Mouse (Mus musculus) kidney, embryonic 14.5 days (tissue): ENCODE measurements around the gene Nkx3-2. TPM values are rescaled to one million over a fixed set of nuclear protein-coding genes. Genes with fewer than 3 reads are reported as not detected.

Experiments used
- ATAC-seq: fragments of 200-750 bp; cut with Nextera tagmentation; 2 replicates; pipeline ENCODE4 v1.8.0; 2017; ENCODE audit warnings: moderate number of reproducible peaks, mild to moderate bottlenecking, moderate TSS enrichment, moderate library complexity; ENCODE audit not compliant: low FRiP score, low TSS enrichment
- H3K27ac ChIP-seq: fragments of 300-500 bp; sonication (generic); 2 replicates; pipeline ENCODE4 v1.5.1; 2014; ENCODE audit warnings: low read depth, mild to moderate bottlenecking, low read length, moderate library complexity, mixed read lengths
- H3K27me3 ChIP-seq: fragments of 300-500 bp; sonication (generic); 2 replicates; pipeline ENCODE4 v1.6.1; 2014; ENCODE audit warnings: mild to moderate bottlenecking, low read length; ENCODE audit not compliant: control insufficient read depth, insufficient read depth
- H3K36me3 ChIP-seq: fragments of 300-500 bp; sonication (generic); 2 replicates; pipeline ENCODE4 v1.6.1; 2014; ENCODE audit warnings: low read length, mixed read lengths; ENCODE audit not compliant: control insufficient read depth, insufficient read depth
- H3K4me1 ChIP-seq: fragments of 300-500 bp; sonication (generic); 2 replicates; pipeline ENCODE4 v1.6.1; 2014; ENCODE audit warnings: low read length, mixed read lengths; ENCODE audit not compliant: control insufficient read depth, insufficient read depth
- H3K4me2 ChIP-seq: fragments of 300-500 bp; sonication (generic); replicated peaks from 2 replicates; pipeline ENCODE4 v1.6.1; 2014; ENCODE audit warnings: low read depth, mild to moderate bottlenecking, low read length
- H3K4me3 ChIP-seq: fragments of 300-500 bp; sonication (generic); 2 replicates; pipeline ENCODE4 v1.5.1; 2014; ENCODE audit warnings: mild to moderate bottlenecking, low read length
- H3K9ac ChIP-seq: fragments of 300-500 bp; sonication (generic); 2 replicates; pipeline ENCODE4 v1.6.1; 2014; ENCODE audit warnings: low read depth, mild to moderate bottlenecking, low read length, moderate library complexity
- H3K9me3 ChIP-seq: fragments of 300-500 bp; sonication (generic); 2 replicates; pipeline ENCODE4 v1.6.1; 2016; ENCODE audit warnings: low read length; ENCODE audit not compliant: control insufficient read depth
- WGBS: fragments of 180-500 bp; shearing (Covaris S2); extraction: QIAGEN DNeasy Blood & Tissue Kit; methylation state at CpG from one replicate; pipeline ENCODE4 v1.1.7; 2014; 5-methylcytosine and 5-hydroxymethylcytosine counted together
- polyA plus RNA-seq: library from polyadenylated mRNA; unstranded; fragments of >200 nt; fragmentation: Nextera tagmentation; extraction: Ambion mirVana; gene quantifications from 2 replicates; pipeline ENCODE4 v1.2.1, GENCODE M21; 2014

Gene Nkx3-2
- polyA plus RNA-seq, 1 experiment from 2014 or later = not detected

DNA sequence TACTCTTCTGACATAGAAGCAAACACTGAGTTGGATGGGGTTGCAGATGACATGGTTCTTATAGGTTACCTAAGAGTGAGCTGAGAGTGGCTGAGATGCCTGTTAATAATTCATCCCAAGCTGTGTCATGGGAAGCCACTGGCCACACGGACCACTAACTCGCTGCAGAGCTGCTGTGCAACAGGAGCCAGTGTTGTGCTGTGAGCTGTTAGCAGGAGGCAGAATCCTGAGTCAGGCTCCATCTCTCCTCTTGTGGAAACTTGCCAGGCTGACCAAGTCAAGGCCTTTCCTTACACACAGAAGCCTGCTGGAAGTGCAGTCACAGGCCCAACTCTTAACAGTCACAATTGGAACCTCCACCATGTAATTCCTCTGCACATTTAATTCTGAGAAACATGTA, 26.2 kb upstream of the Nkx3-2 start:
- 67% methylated on average over 2 of the region's 2 CpGs for WGBS
- H3K4me1 ChIP-seq = no peaks in the 10 kb centered on the region
- H3K36me3 ChIP-seq = peaks cover 72% of the 10 kb centered on the region
- no peak overlapping the region for H3K27ac ChIP-seq
- H3K9ac ChIP-seq = no peak overlapping the region
- ATAC-seq = no peak
- no peaks in the 10 kb centered on the region for H3K9me3 ChIP-seq
- H3K4me2 ChIP-seq = no peak overlapping the region
- H3K4me3 ChIP-seq = no peak overlapping the region
- no peaks in the 10 kb centered on the region for H3K27me3 ChIP-seq

DNA sequence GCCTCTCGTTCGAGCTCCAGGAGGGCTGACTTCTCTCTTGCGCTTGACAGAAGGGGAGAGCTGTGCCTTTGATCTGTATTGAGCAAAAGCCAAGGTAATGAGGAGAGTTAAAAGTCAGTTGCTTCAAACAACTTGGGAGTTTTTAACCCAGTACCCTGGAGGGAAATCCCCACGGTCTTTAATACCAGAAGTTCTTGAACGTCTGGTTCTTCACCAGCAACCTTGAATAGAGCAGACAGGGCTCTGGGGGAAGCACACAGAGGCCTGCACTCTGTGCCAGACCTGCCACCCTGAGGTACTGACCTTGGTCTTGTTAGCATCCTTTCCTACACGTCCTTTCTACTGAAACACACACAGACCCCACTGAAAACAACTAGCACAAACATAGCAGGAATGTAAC, 24.6 kb upstream of the Nkx3-2 start:
- Histone ChIP-seq H3K9ac (no peak overlapping the region), H3K36me3 (peaks cover 69% of the 10 kb centered on the region), H3K27ac (no peak overlapping the region), H3K9me3 (no peaks in the 10 kb centered on the region), H3K4me3 (no peak overlapping the region), H3K27me3 (no peaks in the 10 kb centered on the region), H3K4me1 (no peaks in the 10 kb centered on the region), H3K4me2 (no peak overlapping the region)
- WGBS = 74% methylated on average over 6 of the region's 6 CpGs
- ATAC-seq = no peak

- Histone ChIP-seq H3K4me3 (no peak overlapping the region), H3K9me3 (no peaks in the 10 kb centered on the region), H3K36me3 (peaks cover 19% of the 10 kb centered on the region), H3K9ac (no peak overlapping the region), H3K27ac (no peak overlapping the region), H3K4me2 (no peak overlapping the region), H3K27me3 (no peaks in the 10 kb centered on the region), H3K4me1 (no peaks in the 10 kb centered on the region)
- WGBS = 84% methylated on average over 5 of the region's 5 CpGs
- ATAC-seq = 0 out of 2 replicates have a peak, but pooled peaks have one; percentile 24
These were observed 17.6 kb upstream of the Nkx3-2 start for GRCm38 (mm10) chr5:41781890-41782289.

GRCm38 (mm10) chr5:41780026-41780425, 15.7 kb upstream of the Nkx3-2 start:
- Histone ChIP-seq H3K27me3 (no peaks in the 10 kb centered on the region), H3K36me3 (peaks cover 3% of the 10 kb centered on the region), H3K9me3 (no peaks in the 10 kb centered on the region), H3K4me2 (no peak overlapping the region), H3K4me3 (no peak overlapping the region), H3K4me1 (0 out of 2 replicates have a peak, but pooled peaks cover 4% of the 10 kb centered on the region), H3K27ac (no peak overlapping the region), H3K9ac (no peak overlapping the region)
- WGBS = 81% methylated on average over 3 of the region's 3 CpGs
- ATAC-seq = no peak

- Histone ChIP-seq H3K4me1 (0 out of 2 replicates have a peak, but pooled peaks cover 4% of the 10 kb centered on the region), H3K36me3 (no peaks in the 10 kb centered on the region), H3K27me3 (peaks cover 6% of the 10 kb centered on the region; the same call in 1 of the 2 replicates), H3K4me2 (no peak overlapping the region), H3K27ac (no peak overlapping the region), H3K9me3 (no peaks in the 10 kb centered on the region), H3K9ac (no peak overlapping the region), H3K4me3 (no peak overlapping the region)
- 10% methylated on average over 6 of the region's 6 CpGs for WGBS
- peak; percentile 55; the same call in 1 of the 2 replicates for ATAC-seq
These were observed 11.4 kb upstream of the Nkx3-2 start for GRCm38 (mm10) chr5:41775728-41776127.

DNA sequence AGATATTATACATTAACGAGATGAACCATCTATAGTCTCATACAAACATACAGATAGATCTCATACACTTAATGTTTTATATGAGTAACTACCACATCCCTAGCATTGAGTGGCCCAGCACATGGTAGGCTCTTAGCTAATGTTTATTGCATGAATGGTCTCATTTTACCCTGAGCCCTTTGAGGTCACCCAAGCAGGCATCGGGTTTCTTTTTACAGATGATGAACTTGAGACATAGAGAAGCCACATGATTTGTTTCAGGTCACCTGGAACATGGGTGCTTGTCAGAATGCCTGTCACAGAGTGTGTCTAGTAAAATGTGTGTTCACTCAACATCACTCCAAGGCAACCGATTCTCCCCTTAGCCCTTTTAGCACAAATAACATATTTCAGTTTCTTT, 11.0 kb upstream of the Nkx3-2 start:
- 34% methylated on average over 3 of the region's 3 CpGs for WGBS
- Histone ChIP-seq H3K9ac (no peak overlapping the region), H3K36me3 (no peaks in the 10 kb centered on the region), H3K9me3 (no peaks in the 10 kb centered on the region), H3K4me2 (no peak overlapping the region), H3K4me3 (no peak overlapping the region), H3K27ac (no peak overlapping the region), H3K27me3 (peaks cover 6% of the 10 kb centered on the region; the same call in 1 of the 2 replicates), H3K4me1 (0 out of 2 replicates have a peak, but pooled peaks cover 4% of the 10 kb centered on the region)
- ATAC-seq = peak; percentile 60; the same call in 1 of the 2 replicates

- Histone ChIP-seq H3K27ac (no peak overlapping the region), H3K9ac (no peak overlapping the region), H3K36me3 (no peaks in the 10 kb centered on the region), H3K27me3 (peaks cover 47% of the 10 kb centered on the region), H3K9me3 (no peaks in the 10 kb centered on the region), H3K4me2 (peak overlapping the region; percentile 37), H3K4me1 (peaks cover 7% of the 10 kb centered on the region; the same call in 1 of the 2 replicates), H3K4me3 (peak overlapping the region; percentile 28)
- 4% methylated on average over 21 of the region's 21 CpGs for WGBS
- ATAC-seq = no peak
These were observed 4.2 kb upstream of the Nkx3-2 start for GRCm38 (mm10) chr5:41768382-41769040.

- Histone ChIP-seq H3K9ac (no peak overlapping the region), H3K27me3 (peaks cover 57% of the 10 kb centered on the region), H3K27ac (no peak overlapping the region), H3K4me2 (peak overlapping the region; percentile 37), H3K4me3 (peak overlapping the region; percentile 28), H3K36me3 (no peaks in the 10 kb centered on the region), H3K4me1 (peaks cover 11% of the 10 kb centered on the region; the same call in 1 of the 2 replicates), H3K9me3 (no peaks in the 10 kb centered on the region)
- WGBS = 3% methylated on average over 33 of the region's 33 CpGs
- no peak for ATAC-seq
These were observed 3.2 kb upstream of the Nkx3-2 start for GRCm38 (mm10) chr5:41767296-41768200.
